Mouse (Mus musculus): ENCODE measurements around the gene Nek6.
A peak's percentile ranks its signal among the peaks of the same experiment; 100 is the strongest.

The Nek6 gene

DNA sequence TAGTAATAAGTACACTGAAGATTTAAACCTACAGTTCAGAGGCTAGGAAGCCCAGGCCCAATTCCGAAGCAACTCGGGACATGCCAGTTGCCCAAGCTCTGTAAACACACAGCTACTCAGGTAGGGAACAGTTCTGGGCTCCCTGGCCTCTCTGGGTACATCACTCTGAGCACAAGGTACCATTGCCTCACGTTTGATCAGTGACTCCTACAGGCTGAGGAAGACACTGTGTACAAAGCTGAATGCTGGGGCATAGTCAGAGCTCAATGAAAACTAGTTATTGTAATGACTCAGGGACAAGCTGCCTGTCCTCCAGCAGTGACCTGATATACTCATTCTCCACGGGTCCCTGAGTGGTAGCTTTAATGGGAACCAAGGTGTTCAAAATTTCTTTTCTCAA lies 109.6 kb downstream of the Nek6 start:
- ATAC-seq (ENCODE audit: low TSS enrichment) = no peak

GRCm38 (mm10) chr2:38621610-38622021 lies 110.2 kb downstream of the Nek6 start:
- peak; percentile 91 for ATAC-seq (ENCODE audit: low TSS enrichment)

- no peak for ATAC-seq (ENCODE audit: low TSS enrichment)
These were observed 112.0 kb downstream of the Nek6 start for GRCm38 (mm10) chr2:38623411-38623810.

GRCm38 (mm10) chr2:38623821-38624590 lies 112.6 kb downstream of the Nek6 start:
- ATAC-seq (ENCODE audit: low TSS enrichment) = no peak

DNA sequence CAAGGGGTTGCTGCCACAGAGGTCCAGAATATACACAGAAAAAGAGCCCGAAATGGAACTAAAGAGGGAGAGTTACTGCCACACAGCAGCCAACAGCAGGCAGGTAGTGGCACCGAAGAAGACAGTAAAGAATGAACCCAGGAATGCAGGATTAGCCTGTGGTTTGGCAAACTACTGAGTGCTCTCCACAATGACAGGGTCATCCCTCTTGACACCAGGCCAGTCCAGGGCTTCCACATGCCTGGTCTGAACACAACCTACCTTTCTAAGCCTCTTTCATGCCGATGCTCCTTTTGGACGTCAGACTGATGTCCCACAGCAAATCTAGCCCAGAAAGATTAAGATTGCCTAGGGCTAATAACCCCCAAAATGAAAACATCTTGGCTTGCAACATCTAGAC lies 117.4 kb downstream of the Nek6 start:
- no peak for ATAC-seq (ENCODE audit: low TSS enrichment)

DNA sequence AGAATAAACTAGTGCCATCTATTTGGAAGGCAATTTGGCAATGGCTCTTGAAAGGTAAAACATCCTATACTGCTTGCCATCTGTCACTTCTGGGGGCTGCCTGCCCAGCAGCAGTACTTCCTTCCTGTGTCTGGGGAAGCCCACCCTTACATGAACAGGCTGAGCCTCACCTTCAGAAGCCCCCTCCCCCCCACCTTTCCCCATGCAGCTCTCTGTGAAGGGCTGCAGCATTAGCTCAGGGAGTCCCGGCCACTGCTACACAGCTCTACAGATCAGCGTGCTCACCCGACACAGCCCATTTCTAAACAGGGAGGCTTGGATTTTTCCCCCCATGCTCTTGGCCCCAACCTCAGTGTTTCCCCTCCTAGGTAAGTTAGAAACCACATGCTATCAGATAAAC lies 118.0 kb downstream of the Nek6 start:
- no peak for ATAC-seq (ENCODE audit: low TSS enrichment)

- no peak for ATAC-seq (ENCODE audit: low TSS enrichment)
These were observed 119.1 kb downstream of the Nek6 start for GRCm38 (mm10) chr2:38630574-38630973.

- no peak for ATAC-seq (ENCODE audit: low TSS enrichment)
These were observed 126.3 kb downstream of the Nek6 start for GRCm38 (mm10) chr2:38637716-38638267.

DNA sequence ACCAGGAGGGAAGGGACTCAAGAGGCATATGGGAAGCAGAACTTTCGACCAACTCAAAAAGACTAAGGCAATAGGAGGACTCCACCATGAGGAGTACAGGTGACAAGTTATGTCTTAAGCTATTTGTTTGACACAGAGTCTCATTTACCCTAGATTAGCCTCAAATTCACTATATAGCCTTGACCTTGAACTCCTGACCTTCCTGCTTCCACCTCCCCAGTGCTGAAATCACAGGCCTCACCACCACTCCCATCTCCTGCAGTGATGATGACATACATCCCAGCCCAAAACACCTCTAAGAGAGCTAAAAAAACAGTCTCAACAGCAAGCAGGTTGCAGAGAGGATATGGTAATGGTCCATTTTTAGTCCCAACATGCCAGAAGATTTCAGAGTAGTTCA lies 130.3 kb downstream of the Nek6 start:
- no peak for ATAC-seq (ENCODE audit: low TSS enrichment)

DNA sequence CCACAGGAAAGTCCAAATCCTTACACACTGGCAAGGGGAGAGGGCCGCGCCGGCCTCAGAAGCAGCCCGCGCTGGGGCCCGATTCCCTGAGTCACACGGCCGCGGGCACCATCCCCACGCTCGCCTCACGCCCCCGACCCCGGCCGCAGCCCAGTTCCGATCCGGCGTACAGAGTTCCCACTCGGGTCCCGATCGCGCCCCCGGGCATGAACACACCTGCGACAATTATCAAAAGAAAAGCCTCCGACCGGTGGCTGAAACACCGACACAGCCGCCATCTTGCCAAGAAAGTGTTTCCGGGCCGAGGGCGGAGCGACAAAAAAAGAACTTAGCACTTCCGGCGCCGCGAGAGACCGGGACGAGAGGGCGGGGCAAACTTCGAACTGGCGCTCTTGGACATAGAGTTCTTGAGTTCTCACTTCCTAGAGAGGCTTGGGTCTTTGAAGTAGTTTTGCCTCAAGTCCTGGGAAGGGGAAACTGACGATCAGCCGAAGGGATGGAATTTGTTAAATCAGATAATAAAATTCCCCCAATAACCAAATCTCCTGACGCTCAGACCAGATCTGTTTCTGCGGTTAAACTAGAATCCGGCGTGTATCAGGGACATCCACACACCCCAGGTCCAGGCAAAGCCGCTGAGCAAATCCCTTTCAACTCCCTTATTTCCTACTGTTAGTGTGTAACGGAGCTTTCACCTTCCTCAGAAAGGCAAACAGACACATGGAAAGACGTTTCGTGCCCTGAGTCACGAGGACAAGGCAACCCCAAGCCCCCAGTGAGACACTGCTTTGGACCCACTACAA lies 132.4 kb downstream of the Nek6 start, which contains the start of gene Psmb7:
Gene Psmb7 (minus strand): TSS at position 463 of the 803 bp plus-strand sequence.
- ATAC-seq (ENCODE audit: low TSS enrichment) = peak; percentile 90
